Mouse (Mus musculus) cerebellum, postnatal 4 days (tissue): ENCODE results near the gene Iqsec1.

Source experiments
- DNase-seq, 2 experiments: peaks; one replicate each; pipeline ENCODE4 v3.0.0; 2022; ENCODE audit warnings: low spot score in 2 of 2, mixed read lengths in 1 of 2

Iqsec1 gene

GRCm38 (mm10) chr6:90783945-90784344, 204.5 kb downstream of the Iqsec1 start:
- DNase-seq = peak in 1 of 2 experiments; percentile 62

- DNase-seq = no peak
Observed at GRCm38 (mm10) chr6:90783176-90783575, 205.3 kb downstream of the Iqsec1 start.

DNA sequence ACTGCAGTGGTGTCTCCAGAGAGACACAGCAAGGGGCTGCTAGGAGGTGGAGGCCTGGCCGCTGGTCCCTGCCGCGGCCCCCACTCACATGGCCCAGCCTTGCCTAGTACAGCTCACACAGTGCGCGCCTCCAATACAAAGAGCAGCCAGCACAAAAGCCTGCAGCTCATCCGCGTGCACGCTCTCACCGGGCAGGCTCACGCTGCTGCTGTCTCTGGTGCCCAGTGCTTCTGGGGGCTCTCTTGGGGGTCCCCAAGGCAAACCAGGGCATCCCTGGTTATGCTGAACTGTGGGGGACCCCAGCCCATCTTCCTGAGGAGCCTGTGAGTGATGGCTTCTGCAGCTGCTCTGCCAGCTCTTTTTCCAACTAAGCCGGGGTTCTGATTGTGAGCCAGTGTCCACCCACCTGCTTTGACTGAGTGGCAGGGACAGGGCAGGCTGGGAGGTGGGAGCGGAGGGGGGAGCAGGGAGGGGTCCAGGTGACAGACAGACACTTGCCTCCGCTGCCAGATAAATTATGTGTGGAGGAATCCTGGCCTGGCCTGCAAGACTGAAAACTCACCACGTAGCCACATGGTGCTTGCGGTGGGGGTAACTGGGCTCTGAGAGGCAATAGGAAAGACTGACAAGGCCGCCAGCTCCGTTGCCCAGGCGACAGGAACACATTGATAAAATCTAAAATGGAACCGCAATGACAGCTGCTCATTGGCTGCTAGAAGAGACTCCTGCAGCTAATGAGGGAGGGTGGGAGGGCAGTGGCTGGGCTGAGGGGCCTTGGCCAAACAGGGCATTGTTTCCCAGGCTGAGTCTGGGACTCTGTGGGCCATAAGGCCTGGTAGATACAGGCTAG, 206.3 kb downstream of the Iqsec1 start:
- DNase-seq = peak in 1 of 2 experiments; percentile 66

DNA sequence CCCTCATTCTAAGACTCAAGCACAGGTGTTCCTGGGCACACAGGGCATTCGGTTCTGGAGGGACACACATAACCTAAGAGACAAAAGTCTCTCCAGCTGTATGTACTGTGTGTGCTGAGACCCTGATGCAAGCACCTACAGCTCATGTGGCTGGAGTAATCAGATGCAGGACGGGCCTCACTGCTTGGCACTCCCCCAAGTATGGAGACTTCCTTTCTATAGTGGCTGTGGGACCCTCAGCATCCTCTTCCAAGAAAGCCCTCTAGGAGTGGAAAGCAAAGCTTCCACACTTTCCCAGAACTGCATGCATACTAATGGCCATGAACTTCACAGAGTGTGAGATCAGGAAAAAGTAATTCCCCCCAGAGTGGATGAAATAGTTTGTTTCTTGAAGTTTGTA, 208.0 kb downstream of the Iqsec1 start:
- DNase-seq = no peak

DNA sequence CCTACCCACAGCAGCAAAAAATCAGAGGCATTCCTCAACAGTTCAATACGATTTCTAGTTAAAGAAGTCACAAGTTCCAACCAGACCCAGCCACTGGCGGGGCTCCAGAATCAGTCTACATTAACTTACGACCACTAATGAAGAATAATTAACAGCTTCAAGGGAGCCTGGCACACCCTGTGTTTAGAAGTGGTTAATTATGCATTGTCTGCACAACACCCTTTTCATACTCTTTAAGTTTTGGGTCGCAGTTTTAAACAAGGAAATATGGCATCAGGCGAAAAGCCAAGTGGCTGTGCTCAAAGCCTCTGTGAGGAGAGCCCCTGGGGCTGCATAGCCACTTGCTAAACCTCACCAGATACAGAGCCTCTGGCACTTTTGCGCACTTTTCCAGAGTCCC, 209.6 kb downstream of the Iqsec1 start:
- DNase-seq = no peak

DNA sequence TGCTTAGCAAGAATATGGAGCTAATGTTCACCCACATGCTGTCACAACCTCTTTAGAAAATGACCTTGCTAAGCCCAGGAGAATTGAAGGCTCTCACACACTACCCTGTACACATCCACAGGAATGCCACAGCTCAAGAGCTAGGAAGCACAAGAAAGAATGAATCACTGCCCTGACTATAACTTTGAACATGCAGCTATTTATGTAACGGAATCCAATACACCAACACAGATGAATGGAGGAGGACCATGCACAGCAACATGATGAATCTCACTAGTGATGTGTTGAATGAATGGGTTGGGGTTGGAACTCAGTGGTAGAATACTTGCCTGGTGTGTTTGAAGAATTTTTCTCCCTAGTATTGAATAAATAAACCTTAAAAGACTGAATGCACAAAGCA, 211.2 kb downstream of the Iqsec1 start:
- DNase-seq = no peak

DNA sequence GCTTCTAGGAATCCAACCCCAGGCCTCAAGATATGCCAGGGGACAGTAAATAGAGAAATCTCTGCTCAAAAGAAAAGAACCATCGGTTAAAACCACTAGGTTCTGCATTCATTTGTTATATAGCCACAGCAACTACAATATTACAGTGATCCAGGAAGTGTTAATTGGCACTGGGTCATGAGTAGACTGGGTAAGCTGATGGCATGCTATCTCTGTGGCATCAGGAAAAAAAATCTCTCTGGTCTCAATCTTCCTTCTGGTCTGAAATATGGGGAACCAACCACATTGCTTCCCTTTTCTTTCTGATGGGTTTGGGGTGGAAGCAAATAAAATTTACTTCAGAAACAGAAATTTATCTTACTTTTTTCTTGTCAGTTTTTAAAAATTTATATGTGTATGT, 212.9 kb downstream of the Iqsec1 start:
- no peak for DNase-seq

- DNase-seq = peak in 1 of 2 experiments; percentile 75
Observed at GRCm38 (mm10) chr6:90773811-90774233, 214.7 kb downstream of the Iqsec1 start.

DNA sequence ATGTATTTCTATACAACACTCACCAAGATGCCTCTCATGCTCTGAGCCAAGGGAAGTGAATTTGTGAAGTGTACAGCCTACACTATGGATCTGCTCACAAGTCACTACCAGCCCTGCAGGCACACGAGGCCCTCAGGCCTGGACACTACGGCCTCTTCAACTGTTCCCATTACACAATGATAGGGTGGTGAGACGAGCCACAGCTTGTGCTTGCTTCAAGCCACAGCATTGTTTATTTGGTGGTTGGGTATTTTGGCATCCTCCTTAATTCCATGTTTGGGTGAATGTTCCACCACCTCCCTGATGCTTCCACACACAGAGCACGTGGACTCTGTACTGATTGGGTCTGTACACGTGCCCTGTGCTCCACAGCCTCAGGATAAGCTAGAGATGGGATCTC, 216.4 kb downstream of the Iqsec1 start:
- DNase-seq = no peak

DNA sequence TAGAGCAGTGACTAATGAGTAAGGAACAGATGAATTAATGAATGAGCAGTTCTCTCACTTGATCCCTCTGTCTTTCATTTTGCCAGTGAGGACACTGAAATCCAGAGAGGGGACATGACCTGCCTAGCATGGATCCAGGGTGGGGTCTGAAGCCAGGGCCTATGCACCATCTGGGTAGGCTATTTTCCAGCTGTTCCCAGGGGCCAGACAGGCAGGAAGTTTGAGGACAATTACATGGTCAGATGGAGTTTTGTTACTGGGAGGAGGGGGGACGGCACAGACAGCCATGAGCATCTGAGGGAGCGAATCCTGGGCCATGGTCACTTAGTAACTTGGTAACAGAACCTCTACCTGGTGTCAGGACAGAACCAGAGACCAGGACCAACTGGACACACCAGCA, 220.0 kb downstream of the Iqsec1 start:
- no peak for DNase-seq

DNA sequence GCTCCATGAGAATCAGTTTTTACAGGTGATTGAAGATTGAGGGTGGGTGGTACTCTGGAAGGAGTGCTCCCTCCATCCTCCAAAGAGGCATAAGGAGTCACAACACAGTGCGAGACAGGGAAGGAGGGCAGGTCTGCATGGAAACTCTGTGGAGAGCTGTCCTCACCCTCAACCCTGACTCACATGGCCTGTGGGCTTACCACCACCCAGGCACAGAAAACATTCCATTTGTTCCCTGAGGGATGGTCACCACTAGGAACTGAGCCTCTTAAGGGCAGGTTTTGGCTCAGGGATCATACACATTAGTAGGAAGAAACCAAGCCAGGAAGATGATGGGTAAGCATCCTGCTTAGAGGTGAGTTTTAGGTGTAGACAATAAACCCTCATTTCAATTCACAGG, 220.6 kb downstream of the Iqsec1 start:
- DNase-seq = no peak

DNA sequence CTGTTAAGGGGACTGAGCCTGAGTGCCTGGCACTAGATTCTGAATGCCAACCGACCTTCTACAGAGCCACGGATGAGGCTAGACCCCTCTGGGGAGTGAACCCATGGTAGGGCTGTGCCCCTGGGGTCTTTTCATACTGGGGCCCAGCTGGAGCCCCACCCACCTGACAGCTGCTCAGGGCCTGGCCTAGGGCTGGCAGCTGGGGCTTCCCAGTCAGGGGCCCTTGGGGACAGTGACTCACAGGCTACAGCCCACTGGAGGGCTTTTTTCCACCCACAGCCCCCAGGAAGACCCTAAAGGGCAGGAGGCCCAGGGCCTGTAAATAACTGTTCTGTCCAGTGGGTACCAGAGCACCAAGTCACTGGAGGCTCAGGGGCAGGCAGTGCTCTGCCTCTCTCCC, 223.7 kb downstream of the Iqsec1 start:
- DNase-seq = no peak

- DNase-seq = peak; percentile 55 to 63
Observed at GRCm38 (mm10) chr6:90763959-90764591, 224.4 kb downstream of the Iqsec1 start.

DNA sequence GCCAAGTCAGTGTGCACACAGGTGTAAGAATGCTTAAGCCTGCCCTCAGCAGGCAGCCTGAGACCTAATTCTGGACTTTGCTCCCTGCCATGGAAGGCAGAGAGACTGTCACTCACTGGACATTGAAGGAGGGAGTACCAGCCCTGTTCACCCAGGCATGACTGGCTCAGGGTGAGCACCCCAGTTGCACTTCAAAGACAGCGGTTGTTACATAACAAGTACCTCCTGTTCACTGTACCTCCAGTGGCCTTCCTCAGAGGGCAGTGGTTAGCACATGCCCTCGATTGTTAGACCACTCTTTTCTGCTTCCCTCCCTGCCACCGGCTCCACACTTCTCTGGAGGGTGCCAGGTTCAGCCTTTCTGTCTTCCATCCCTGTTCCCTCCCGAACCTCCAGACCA, 225.2 kb downstream of the Iqsec1 start:
- no peak for DNase-seq

DNA sequence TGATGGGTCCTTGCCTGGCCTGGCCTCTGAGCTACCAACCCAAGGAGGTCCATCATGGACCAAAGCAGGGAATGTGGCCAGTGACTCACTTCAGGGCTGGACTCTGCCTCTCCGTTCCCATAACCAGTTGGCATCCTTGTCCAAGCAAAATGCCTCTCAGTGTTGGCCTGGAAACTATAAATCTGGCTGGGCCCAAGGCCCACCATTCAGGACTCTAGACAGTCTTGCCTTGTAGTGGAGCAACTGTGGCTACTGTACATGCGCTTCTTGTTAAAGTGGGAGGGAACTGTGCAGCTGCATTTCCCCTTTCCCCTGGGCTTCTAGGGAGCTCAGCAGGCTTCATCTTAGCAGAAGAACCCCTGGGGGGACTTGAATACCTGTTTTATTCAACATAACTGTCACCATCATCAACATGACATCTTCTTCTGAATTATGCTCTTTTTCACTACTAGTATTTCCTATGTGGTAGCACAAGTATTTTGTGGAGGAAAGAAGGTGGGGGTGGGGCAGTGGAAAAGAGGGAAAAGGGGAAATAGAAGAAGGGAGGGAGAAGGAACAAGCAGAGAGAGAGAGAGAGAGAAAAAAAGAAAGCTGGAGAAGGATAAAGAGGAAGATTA, 226.3 kb downstream of the Iqsec1 start:
- DNase-seq = no peak

DNA sequence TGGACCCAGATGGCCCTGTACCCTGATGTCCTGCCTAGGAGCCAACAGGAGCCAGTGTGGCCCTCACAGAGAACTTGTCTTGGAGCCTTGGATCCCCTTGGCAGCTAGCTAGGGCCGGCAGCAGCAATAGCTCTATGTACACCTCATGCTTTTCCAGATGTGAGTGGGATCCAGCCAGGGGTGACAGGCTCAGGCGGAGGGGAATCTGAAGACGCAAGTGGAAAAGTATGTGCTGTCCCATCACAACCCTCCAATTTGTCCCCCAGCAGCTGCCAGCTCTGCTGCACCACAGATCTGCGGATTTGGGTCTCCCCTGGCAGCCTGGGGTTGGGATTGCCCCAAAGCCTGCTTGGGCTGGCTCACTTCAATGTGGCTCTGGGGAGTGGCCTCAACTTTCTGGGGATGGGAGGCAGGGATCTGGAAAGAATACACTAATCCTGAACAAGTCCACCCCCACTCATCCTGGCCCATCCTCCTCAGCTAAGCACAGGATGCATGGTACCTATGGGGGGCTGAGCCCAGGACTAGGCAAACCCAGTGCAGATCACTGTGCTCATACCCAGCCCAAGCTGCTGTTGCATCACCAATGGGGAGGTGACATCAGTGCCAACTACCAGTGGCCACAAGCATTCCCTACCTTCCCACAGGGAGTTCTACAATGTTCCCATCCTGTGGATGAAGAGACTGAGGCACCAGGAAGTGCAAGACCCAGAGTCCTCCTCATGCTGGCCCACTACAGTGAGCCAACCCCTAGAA, 227.0 kb downstream of the Iqsec1 start:
- DNase-seq = no peak

- DNase-seq = no peak
Observed at GRCm38 (mm10) chr6:90760886-90761285, 227.6 kb downstream of the Iqsec1 start.

GRCm38 (mm10) chr6:90759754-90760153, 228.7 kb downstream of the Iqsec1 start:
- DNase-seq = no peak

DNA sequence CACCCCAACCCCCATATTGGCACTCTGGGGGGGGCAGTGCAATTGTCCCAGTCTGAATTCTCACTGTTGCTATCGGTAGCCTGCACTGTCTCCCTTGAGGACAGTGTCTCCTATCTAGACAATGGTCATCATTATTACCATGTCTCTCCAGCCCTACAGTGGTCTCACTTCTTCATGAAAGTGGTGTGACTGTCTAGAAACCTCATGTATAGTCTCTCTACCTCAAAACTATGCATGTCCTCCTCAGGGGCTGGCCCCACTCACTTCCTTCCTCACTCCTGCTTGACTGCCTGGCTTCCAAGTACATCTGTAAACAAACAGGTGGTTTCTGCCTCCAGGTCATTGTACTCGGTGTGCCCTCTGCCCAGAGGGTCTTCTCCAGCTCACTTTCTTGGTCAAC, 230.3 kb downstream of the Iqsec1 start:
- no peak for DNase-seq

DNA sequence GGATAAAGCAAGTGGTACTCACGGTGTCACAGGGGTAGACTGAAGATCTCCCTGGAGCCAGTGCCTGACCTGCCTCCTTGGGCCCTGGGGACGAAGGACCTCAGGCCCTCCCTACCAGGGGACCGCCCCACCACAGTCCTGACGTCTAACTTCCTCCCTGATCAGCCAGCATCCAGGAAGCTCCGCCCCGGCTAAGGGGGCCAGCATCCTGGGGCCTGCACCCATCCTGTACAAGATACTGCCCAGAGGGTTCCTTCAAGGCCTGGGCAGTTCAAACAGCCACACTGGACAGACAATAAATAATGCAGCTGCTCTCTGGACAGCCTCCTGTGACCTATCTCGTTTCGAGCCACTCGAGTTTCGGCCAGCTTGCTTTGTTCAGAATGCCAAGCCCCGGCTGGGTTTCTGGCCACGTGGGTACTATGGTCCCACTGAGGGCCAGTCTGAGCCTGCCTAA, 231.0 kb downstream of the Iqsec1 start:
- DNase-seq = no peak

GRCm38 (mm10) chr6:90756561-90756960, 231.9 kb downstream of the Iqsec1 start:
- DNase-seq = no peak

- no peak for DNase-seq
Observed at GRCm38 (mm10) chr6:90755613-90755941, 232.9 kb downstream of the Iqsec1 start.
